Mouse (Mus musculus) kidney, adult 9 months (tissue): ENCODE measurements at regions not wholly inside any gene's neighbourhood (a gene's known extent, or its start where the extent isn't known, plus 50 kb on each side); places are given as distances from the start of the nearest gene placed in this dataset.

Experiments used
- DNase-seq: peaks from one replicate; pipeline ENCODE4 v3.0.0; 2022

- DNase-seq = no peak
Observed at GRCm38 (mm10) chr4:82234443-82234842, 471.1 kb downstream of the Nfib start.

- DNase-seq = no peak
Observed at GRCm38 (mm10) chr4:82226197-82227119, 479.1 kb downstream of the Nfib start.

DNA sequence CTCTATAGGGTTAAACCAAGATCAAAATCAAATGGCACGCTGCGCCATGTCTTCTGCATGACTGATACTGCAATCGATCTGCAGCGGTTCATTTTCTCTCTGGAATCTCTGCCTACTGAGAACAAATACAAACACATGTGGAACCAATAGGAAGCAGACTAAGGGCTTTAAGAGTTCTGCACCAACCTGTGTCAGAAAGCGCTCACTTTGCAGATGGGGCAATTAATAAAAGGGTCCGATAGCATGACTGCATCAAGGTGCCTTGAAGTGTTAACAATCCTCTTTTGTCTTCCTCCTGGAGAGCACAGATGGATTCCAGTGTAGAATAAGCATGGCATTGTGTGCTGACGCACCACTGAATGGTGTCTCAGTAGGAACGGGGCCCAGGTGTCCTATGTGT is 484.8 kb downstream of the Nfib start:
- no peak for DNase-seq

- no peak for DNase-seq
Observed at GRCm38 (mm10) chr4:82220120-82220714, 485.3 kb downstream of the Nfib start.

DNA sequence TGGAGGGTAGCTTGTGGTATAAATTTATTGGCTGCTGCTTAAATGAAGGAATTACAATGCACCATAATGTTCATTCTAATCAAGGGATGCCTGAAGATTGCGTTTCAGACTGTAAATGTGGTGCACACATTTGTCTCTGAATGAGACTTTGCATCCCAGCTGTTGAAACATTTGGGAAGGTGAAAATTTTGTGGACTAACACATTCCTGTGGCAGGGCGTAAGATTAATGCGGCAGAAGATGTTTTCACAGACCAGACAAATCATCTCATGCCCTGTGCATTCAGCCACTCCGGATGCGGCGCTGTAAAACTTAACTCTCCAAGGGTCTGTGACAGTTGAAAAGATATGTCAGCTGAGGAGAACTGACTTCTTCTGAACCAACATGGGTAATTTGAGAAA is 486.9 kb downstream of the Nfib start:
- DNase-seq = no peak

GRCm38 (mm10) chr4:82207031-82207430 is 498.5 kb downstream of the Nfib start:
- DNase-seq = no peak

DNA sequence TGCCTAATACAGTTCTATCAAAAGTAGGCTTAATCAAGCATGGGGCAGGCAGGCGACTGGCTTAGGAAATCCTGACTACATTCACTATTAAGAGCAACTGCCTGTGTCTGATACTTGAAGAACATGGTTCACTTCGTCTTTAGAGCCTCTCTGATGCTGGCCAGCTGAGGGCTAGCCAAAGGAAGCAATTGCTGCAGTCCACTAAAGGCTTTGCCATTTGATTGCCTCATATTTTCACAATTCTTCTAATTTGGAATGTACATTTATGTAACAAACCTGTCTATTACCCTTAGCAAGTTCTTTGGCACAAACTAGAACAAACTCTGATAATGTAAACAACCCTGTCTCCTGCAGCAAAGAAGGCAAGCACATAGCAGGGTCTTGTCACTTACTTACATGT is 505.2 kb downstream of the Nfib start:
- no peak for DNase-seq

DNA sequence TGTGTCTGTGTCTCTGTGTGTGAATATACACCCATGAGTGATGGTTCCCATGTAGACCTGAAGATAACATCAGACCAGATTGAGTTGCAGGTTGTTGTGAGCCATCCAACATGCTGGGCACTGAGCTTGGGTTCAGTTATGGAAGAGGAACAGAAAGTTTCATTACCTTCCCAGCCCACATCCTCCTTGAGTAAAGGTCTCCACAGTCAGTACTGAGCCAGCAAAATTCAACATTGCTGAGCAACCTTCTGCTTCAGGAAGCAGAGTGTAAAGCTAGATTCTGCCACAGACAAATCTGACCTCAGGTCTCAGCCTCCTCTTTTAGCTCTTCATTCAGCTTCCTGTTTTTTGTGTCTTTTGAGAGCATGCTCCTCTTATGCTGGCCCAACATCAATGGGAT is 506.4 kb downstream of the Nfib start:
- DNase-seq = no peak

DNA sequence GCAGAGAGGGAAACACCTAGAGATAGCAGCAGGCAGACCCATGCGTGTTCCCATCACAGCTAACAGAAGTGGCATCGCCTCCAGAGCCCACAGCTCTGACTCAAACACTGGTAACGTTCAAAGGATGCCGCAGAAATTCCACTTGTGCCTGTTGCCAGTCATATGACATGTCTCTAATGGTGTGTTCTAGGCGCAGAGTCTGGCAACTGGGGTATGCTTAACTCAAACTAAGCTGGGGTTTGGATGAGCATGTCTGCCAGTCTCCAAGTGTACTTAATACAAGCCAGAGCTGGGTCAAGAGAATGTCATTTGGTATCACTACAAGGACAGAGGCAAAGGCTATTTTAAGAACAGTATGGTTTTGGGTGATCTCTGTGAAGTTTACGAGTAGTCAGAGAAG is 507.9 kb downstream of the Nfib start:
- no peak for DNase-seq

DNA sequence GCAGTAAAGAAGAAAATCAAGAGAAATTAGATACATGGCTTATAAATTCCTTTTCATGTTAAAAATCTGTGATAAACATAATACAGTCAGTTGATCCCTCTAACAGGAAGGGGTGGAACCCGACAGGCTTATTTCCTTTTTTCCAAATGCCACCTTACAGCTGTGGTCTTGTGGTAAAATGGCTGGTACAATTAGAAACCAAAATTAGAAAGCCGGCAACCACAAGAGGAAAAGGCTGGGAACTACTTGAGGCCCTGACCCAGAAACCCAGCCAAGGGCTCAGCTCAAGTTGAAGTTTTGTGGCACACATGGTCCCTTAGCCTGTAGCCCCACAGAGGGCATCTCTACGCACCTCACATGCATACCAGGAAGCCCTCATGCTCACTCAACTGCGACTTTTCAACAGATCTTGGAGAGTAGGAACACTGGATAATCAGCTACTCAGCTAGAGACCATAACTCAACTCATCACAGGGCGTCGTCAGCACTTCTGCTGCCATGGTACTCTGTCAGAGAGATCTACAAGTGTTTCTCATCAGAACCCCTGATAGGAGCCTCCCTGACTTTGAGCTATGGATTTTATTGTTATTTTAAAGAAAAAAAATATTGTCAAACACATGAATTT is 509.4 kb downstream of the Nfib start:
- DNase-seq = no peak

- no peak for DNase-seq
Observed at GRCm38 (mm10) chr4:82193905-82194304, 511.6 kb downstream of the Nfib start.

DNA sequence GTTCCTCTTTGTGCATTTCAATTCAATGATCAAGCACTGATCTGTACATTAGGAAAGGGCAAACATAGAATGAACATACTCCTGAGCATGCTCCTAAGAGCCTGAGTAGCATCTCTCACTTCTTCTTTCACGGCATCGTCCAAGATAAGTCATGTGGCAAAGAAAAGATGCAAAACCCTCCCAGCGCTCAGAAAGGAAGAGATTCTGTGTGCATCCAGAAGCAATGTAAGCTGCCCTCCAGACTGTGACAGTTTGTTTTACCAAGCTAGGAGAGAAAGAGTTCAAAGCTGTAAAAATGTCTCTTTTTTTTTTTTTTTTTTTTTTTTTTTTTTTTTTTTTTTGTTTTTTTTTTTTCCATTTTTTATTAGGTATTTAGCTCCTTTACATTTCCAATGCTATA is 518.7 kb downstream of the Nfib start:
- DNase-seq = no peak

DNA sequence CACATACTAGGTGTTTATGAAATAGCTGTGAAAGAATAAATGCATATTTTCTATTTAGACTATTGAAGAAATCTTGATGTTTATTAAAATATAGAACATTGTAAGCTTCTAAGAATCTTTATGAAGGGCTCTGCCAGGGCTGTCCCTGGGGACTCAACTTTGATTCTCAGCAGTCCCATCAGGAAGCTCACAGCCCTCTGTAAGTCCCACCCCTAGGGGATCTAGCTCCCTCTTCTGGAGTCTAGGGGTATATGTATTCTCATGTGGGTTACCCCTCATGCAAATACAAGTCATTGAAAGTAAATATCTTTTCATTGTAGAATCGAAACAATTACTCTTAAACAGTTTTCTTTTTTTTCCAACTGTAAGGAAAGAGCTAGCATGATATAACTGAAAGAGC is 521.6 kb downstream of the Nfib start:
- DNase-seq = no peak

- DNase-seq = no peak
Observed at GRCm38 (mm10) chr4:82178112-82178511, 527.4 kb downstream of the Nfib start.

DNA sequence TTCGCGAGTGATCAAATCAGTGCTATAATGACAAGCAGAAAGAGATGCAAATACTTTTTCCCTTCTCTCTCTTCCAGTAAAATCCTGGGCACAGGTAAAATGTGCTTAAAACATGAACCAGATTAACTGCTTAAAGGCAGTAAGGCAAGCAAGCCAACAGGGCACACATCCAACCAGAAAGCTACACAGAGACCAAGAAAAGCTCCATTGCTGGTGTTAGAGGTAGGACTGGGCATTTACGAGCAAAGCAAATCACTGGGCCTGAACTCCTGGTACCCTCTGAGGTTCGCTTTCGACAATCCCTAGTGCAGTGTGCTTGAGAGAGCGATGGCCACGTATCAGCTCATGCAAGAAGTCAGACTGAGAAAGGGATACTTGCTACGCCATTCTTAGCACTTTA is 528.8 kb downstream of the Nfib start:
- DNase-seq = no peak

DNA sequence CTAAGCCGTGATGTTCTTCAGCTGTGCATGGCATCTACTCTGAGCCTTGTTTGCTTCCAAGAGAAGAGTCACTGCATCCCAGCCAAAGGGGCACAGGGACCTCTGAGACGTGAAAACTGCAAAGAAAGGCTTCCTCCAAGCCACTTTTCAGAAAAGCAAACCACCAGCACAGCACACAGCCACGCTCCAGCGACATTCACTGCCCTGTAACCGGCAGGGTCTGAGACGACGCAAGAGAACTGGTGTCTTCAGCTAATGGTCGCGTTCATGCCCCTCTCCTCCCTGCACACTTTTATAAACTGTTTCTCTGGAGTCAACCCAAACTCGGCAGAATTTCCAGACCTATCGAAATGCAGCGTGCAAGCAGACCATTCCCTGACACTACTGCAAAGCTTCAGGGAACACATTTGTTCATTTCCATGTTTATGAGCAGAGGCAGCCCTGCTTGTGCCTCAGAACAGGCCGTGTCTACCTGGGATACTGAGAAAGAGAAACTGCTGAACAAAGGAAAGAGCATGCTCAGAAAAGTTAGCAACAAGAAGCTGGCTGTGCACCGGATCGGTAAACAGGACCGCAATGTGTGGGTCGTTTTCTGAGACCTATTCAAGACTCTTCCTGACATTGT is 532.0 kb downstream of the Nfib start:
- DNase-seq = no peak

DNA sequence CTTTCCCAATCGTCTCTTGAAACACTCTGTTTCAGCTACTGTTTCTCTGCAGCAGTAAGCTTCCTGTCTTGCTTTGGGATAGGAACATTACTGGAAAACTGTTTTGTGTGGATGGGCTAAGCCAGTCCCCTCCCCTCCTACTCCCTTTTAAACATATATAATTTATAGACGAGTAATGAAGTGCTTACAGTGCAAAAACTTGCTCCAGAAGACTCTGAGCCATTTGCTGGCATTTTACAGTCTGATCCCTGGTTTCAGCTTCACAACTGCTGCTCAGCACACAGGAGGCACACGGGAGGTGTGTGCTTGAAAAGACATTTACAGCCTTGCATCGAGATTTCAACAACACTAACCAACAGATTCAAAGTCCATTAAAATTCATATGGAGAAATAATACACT is 534.6 kb downstream of the Nfib start:
- DNase-seq = no peak

- DNase-seq = no peak
Observed at GRCm38 (mm10) chr4:82168032-82168431, 537.5 kb downstream of the Nfib start.

- DNase-seq = no peak
Observed at GRCm38 (mm10) chr4:82167396-82167795, 538.2 kb downstream of the Nfib start.

DNA sequence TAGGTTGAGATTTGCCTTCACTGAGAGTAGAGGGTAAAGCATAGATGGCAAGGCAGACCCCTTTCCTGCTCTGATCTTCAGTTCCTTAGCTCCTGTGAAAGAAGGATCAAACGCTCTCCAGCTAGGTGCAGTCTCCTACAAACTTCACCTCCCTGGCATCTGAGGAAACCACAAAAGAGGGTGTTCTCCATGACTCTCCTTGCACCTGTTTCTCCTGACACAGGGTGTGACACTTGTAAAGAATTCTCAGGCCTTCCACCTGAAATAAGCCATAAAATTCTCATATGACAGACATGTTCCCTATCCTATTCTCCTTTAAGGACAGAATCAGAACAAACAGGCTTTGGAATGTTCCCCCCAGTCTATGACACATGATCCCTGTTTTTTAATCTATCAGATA is 538.7 kb downstream of the Nfib start:
- DNase-seq = no peak

DNA sequence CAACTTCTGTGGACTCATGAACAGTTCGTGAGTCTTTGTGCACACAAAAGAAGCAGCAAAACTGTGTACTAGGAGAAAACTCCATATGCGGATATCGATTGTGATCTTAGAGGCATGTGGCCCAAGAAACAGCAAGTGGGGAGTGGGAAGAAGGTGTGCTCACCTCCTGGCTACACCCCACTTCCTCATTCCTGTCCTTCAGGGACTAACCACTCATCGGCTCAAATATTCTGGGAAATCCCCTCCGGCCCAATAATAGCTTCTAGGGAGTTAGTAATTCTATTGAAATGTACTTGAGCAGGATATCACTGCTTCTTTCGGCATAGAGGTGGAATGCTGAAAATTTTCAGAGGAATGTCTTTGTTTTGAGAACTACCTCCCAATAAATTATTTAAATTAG is 539.5 kb downstream of the Nfib start:
- no peak for DNase-seq

- DNase-seq = no peak
Observed at GRCm38 (mm10) chr4:82164058-82164457, 541.5 kb downstream of the Nfib start.

DNA sequence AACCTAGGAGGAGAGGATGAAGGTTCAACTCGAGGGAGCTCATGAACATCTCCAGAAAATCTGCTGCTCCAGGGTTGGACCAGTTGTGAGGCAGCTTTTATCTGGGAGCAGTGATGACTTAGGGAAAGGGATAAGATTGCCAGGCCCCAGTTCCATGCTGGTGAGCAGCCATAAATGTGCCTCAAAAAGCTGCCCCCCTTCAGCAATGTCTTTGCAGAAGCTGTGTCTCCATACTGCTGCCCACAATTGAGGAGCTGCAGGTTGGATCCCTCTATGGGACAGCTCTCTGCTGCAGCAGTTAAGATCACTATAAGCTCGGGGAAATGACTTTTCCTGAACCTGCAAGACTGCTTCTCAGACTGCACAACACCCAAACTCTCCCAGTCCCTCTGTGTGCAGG is 543.7 kb downstream of the Nfib start:
- no peak for DNase-seq

DNA sequence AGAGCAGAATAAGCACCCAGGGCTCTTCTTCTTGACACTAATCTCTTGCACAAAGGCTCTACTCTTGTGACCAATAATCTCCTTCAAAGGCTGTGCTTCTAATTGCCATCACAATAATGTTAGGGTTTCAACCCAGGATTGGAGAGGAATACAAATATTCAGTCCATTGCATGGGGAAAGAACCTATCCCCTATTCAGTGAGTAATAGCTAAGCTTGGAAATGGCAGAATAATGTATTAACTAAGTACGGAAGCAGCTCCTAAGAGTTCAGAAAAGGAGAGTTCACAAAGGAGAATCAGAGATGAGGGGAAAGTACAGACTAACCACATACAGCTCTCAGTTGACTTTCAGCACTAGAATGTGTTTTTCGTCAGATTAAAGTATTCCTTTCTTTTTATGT is 544.3 kb downstream of the Nfib start:
- DNase-seq = no peak
